Mouse (Mus musculus): ENCODE measurements around the gene Rnf185. TPM values are rescaled to one million over a fixed set of nuclear protein-coding genes. Genes with fewer than 3 reads are reported as not detected.

The Rnf185 gene
- polyA plus RNA-seq, 1 experiment from 2014 or later, result 9.7 TPM

GRCm38 (mm10) chr11:3454506-3454905 is 2.3 kb upstream of the Rnf185 start:
- ATAC-seq (no peak), DNase-seq (no peak)
- WGBS (ENCODE audit: insufficient replicate concordance), result 85% methylated on average over 3 of the region's 3 CpGs
- Histone ChIP-seq H3K27ac (ENCODE audit: low read depth) (no peak overlapping the region), H3K27me3 (ENCODE audit: insufficient read depth, low read length) (no peaks in the 10 kb centered on the region), H3K4me2 (ENCODE audit: low read depth, low read length) (no peak overlapping the region), H3K36me3 (replicated peaks; ENCODE audit: insufficient read depth, low read length) (no peaks in the 10 kb centered on the region), H3K9ac (replicated peaks) (no peak overlapping the region), H3K4me3 (ENCODE audit: low read depth, low read length) (no peak overlapping the region), H3K4me1 (ENCODE audit: insufficient read depth) (peaks cover 23% of the 10 kb centered on the region), H3K9me3 (ENCODE audit: low read length) (no peaks in the 10 kb centered on the region)
- TF ChIP-seq EP300 (IDR thresholded peaks at IDR 0.05; ENCODE audit: low read depth) (no peak), CTCF (IDR thresholded peaks at IDR 0.05; ENCODE audit: low read depth) (no peak)

DNA sequence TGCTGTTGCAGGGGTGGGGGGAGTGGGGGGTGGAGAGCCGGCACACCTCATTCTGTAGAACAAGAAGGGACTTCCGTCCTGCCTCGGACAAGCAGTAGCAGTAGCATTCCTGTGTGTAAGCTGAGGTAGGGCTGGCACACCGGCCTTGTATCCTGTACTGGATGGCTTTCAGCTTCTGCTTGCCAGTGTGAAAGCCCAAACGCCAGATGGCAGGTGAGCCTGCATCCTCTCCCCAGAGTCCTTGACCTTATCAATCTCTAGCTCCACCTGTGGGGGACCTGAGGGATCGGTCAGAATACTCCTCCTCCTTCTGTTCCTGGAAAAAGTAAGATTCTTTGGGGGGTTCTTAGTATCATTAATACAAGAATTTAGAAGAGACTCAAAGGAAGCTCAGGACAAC is 1.3 kb upstream of the Rnf185 start:
- no peak for ATAC-seq
- no peaks in the 10 kb centered on the region for H3K36me3 ChIP-seq (replicated peaks; ENCODE audit: insufficient read depth, low read length)
- no peaks in the 10 kb centered on the region for H3K27me3 ChIP-seq (ENCODE audit: insufficient read depth, low read length)
- WGBS (ENCODE audit: insufficient replicate concordance), result 59% methylated on average over 6 of the region's 6 CpGs
- peak overlapping the region; percentile 99 for H3K4me2 ChIP-seq (ENCODE audit: low read depth, low read length)
- DNase-seq, result no peak
- H3K9me3 ChIP-seq (ENCODE audit: low read length), result no peaks in the 10 kb centered on the region
- peaks cover 23% of the 10 kb centered on the region for H3K4me1 ChIP-seq (ENCODE audit: insufficient read depth)
- H3K4me3 ChIP-seq (ENCODE audit: low read depth, low read length), result no peak overlapping the region
- TF ChIP-seq EP300 (IDR thresholded peaks at IDR 0.05; ENCODE audit: low read depth) (no peak), CTCF (IDR thresholded peaks at IDR 0.05; ENCODE audit: low read depth) (peak; percentile 38)
- H3K27ac ChIP-seq (ENCODE audit: low read depth), result no peak overlapping the region
- H3K9ac ChIP-seq (replicated peaks), result no peak overlapping the region

GRCm38 (mm10) chr11:3452769-3453168 is 606 bp upstream of the Rnf185 start:
- Histone ChIP-seq H3K36me3 (replicated peaks; ENCODE audit: insufficient read depth, low read length) (no peaks in the 10 kb centered on the region), H3K4me3 (ENCODE audit: low read depth, low read length) (peak overlapping the region; percentile 86), H3K27me3 (ENCODE audit: insufficient read depth, low read length) (no peaks in the 10 kb centered on the region), H3K27ac (ENCODE audit: low read depth) (peak overlapping the region; percentile 99), H3K9ac (replicated peaks) (peak overlapping the region; percentile 94), H3K4me1 (ENCODE audit: insufficient read depth) (peaks cover 20% of the 10 kb centered on the region), H3K9me3 (ENCODE audit: low read length) (no peaks in the 10 kb centered on the region), H3K4me2 (ENCODE audit: low read depth, low read length) (peak overlapping the region; percentile 99)
- 2% methylated on average over 9 of the region's 9 CpGs for WGBS (ENCODE audit: insufficient replicate concordance)
- peak; percentile 29 for DNase-seq
- TF ChIP-seq CTCF (IDR thresholded peaks at IDR 0.05; ENCODE audit: low read depth), result no peak
- no peak for TF ChIP-seq EP300 (IDR thresholded peaks at IDR 0.05; ENCODE audit: low read depth)
- peak; percentile 9; the same call in 1 of the 2 replicates for ATAC-seq

DNA sequence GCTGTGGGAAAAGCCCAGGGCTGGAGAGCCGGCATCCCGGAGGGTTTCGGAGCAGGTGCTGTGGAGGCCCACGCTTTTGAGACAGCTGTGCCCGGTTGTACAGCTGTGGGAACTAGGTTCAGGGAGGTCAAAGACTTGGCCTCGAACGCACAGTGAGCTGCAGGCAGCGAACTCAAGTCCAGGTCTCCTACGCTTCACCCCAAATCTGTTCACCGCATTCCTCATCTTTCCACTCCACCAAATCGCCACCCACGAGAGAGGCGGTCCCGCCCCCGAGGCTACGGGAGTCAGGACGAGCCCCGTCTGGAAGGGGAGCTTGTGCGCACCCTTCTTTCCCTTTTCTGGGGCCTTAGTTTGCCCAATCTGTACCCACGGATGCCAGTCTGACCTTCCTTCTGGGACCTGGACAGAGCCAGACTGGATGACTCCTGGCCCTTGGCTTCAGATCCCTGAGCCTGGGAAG is 431 bp downstream of the Rnf185 start:
- Histone ChIP-seq H3K27me3 (ENCODE audit: insufficient read depth, low read length) (no peaks in the 10 kb centered on the region), H3K4me3 (ENCODE audit: low read depth, low read length) (peak overlapping the region; percentile 86), H3K4me1 (ENCODE audit: insufficient read depth) (peaks cover 24% of the 10 kb centered on the region), H3K36me3 (replicated peaks; ENCODE audit: insufficient read depth, low read length) (no peaks in the 10 kb centered on the region), H3K27ac (ENCODE audit: low read depth) (peak overlapping the region; percentile 99), H3K9me3 (ENCODE audit: low read length) (no peaks in the 10 kb centered on the region), H3K9ac (replicated peaks) (peak overlapping the region; percentile 94), H3K4me2 (ENCODE audit: low read depth, low read length) (peak overlapping the region; percentile 99)
- no peak for TF ChIP-seq EP300 (IDR thresholded peaks at IDR 0.05; ENCODE audit: low read depth)
- no peak for TF ChIP-seq CTCF (IDR thresholded peaks at IDR 0.05; ENCODE audit: low read depth)
- ATAC-seq, result peak; percentile 51
- DNase-seq, result no peak
- under 1% methylated on average over 20 of the region's 20 CpGs for WGBS (ENCODE audit: insufficient replicate concordance)

GRCm38 (mm10) chr11:3444875-3445274 is 7.3 kb downstream of the Rnf185 start:
- H3K27me3 ChIP-seq (ENCODE audit: insufficient read depth, low read length), result no peaks in the 10 kb centered on the region
- WGBS (ENCODE audit: insufficient replicate concordance), result 52% methylated on average over 8 of the region's 8 CpGs
- H3K9me3 ChIP-seq (ENCODE audit: low read length), result no peaks in the 10 kb centered on the region
- peaks cover 6% of the 10 kb centered on the region; the same call in 1 of the 2 replicates for H3K4me1 ChIP-seq (ENCODE audit: insufficient read depth)
- H3K4me2 ChIP-seq (ENCODE audit: low read depth, low read length), result no peak overlapping the region
- H3K9ac ChIP-seq (replicated peaks), result no peak overlapping the region
- DNase-seq, result no peak
- no peak overlapping the region for H3K4me3 ChIP-seq (ENCODE audit: low read depth, low read length)
- no peaks in the 10 kb centered on the region for H3K36me3 ChIP-seq (replicated peaks; ENCODE audit: insufficient read depth, low read length)
- H3K27ac ChIP-seq (ENCODE audit: low read depth), result no peak overlapping the region
- no peak for TF ChIP-seq CTCF (IDR thresholded peaks at IDR 0.05; ENCODE audit: low read depth)
- TF ChIP-seq EP300 (IDR thresholded peaks at IDR 0.05; ENCODE audit: low read depth), result no peak
- ATAC-seq, result no peak

DNA sequence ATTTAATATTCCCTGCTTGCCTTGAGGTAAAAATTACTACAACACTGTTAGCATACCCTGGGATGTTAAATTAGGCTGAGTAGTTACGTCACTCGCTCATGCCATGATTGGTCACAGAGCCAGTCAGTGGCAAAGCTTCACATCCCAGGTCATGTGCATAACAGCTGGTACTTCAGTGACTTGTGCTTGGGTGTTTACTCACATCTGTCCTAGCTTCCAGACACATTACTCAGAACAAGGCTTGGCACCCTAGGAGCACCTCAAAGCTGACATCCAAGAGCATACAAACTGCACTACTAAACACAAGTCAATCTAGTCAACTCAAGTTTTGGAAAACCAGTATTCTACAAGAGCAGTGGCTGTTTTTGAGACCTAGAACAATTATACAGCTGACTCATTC is 9.1 kb downstream of the Rnf185 start:
- Histone ChIP-seq H3K4me3 (ENCODE audit: low read depth, low read length) (no peak overlapping the region), H3K9me3 (ENCODE audit: low read length) (no peaks in the 10 kb centered on the region), H3K36me3 (replicated peaks; ENCODE audit: insufficient read depth, low read length) (no peaks in the 10 kb centered on the region), H3K27ac (ENCODE audit: low read depth) (no peak overlapping the region), H3K4me1 (ENCODE audit: insufficient read depth) (peaks cover 6% of the 10 kb centered on the region; the same call in 1 of the 2 replicates), H3K4me2 (ENCODE audit: low read depth, low read length) (no peak overlapping the region), H3K9ac (replicated peaks) (no peak overlapping the region), H3K27me3 (ENCODE audit: insufficient read depth, low read length) (no peaks in the 10 kb centered on the region)
- DNase-seq, result no peak
- WGBS (ENCODE audit: insufficient replicate concordance), result 90% methylated on average over 2 of the region's 2 CpGs
- ATAC-seq, result no peak
- TF ChIP-seq CTCF (IDR thresholded peaks at IDR 0.05; ENCODE audit: low read depth) (no peak), EP300 (IDR thresholded peaks at IDR 0.05; ENCODE audit: low read depth) (no peak)

- no peak for DNase-seq
- 63% methylated on average over 4 of the region's 4 CpGs for WGBS (ENCODE audit: insufficient replicate concordance)
Observed at GRCm38 (mm10) chr11:3442677-3443076, 9.5 kb downstream of the Rnf185 start.

More at GRCm38 (mm10) chr11:3442677-3443076, 9.5 kb downstream of the Rnf185 start:
- no peak overlapping the region for H3K27ac ChIP-seq (ENCODE audit: low read depth)
- TF ChIP-seq EP300 (IDR thresholded peaks at IDR 0.05; ENCODE audit: low read depth), result no peak
- no peak for TF ChIP-seq CTCF (IDR thresholded peaks at IDR 0.05; ENCODE audit: low read depth)
- no peaks in the 10 kb centered on the region for H3K36me3 ChIP-seq (replicated peaks; ENCODE audit: insufficient read depth, low read length)
- H3K9me3 ChIP-seq (ENCODE audit: low read length), result no peaks in the 10 kb centered on the region
- no peak overlapping the region for H3K4me3 ChIP-seq (ENCODE audit: low read depth, low read length)
- H3K9ac ChIP-seq (replicated peaks), result no peak overlapping the region
- no peaks in the 10 kb centered on the region for H3K27me3 ChIP-seq (ENCODE audit: insufficient read depth, low read length)
- ATAC-seq, result no peak
- peaks cover 3% of the 10 kb centered on the region; the same call in 1 of the 2 replicates for H3K4me1 ChIP-seq (ENCODE audit: insufficient read depth)
- no peak overlapping the region for H3K4me2 ChIP-seq (ENCODE audit: low read depth, low read length)
